Mouse (Mus musculus) midbrain, embryonic 11.5 days (tissue): Measurements from ENCODE around the gene Man1c1. TPM values are rescaled to one million over a fixed set of nuclear protein-coding genes. Genes with fewer than 3 reads are reported as not detected.

Experiments used
- ATAC-seq: fragments of 200-750 bp; cut with Nextera tagmentation; 2 replicates; pipeline ENCODE4 v1.8.0; 2017; ENCODE audit warnings: moderate TSS enrichment, moderate library complexity; ENCODE audit not compliant: low FRiP score
- DNase-seq: peaks from one replicate; pipeline ENCODE4 v3.0.0; 2015; ENCODE audit warnings: low spot score; ENCODE audit errors: missing footprints
- H3K27ac ChIP-seq: fragments of 300-500 bp; sonication (generic); 2 replicates; pipeline ENCODE4 v1.5.1; 2014; ENCODE audit warnings: low read depth, low read length
- H3K27me3 ChIP-seq: fragments of 300-500 bp; sonication (generic); 2 replicates; pipeline ENCODE4 v1.6.1; 2014; ENCODE audit warnings: mild to moderate bottlenecking, low read length, moderate library complexity, mixed read lengths; ENCODE audit not compliant: control insufficient read depth, insufficient read depth
- H3K36me3 ChIP-seq: fragments of 300-500 bp; sonication (generic); 2 replicates; pipeline ENCODE4 v1.6.1; 2014; ENCODE audit warnings: mild to moderate bottlenecking, low read length, moderate library complexity, mixed read lengths; ENCODE audit not compliant: control insufficient read depth, insufficient read depth
- H3K4me1 ChIP-seq: fragments of 300-500 bp; sonication (generic); 2 replicates; pipeline ENCODE4 v1.6.1; 2014; ENCODE audit warnings: low read length; ENCODE audit not compliant: control insufficient read depth, insufficient read depth
- H3K4me2 ChIP-seq: fragments of 300-500 bp; sonication (generic); 2 replicates; pipeline ENCODE4 v1.6.1; 2014; ENCODE audit warnings: mild to moderate bottlenecking, moderate library complexity
- H3K4me3 ChIP-seq: fragments of 300-500 bp; sonication (generic); 2 replicates; pipeline ENCODE4 v1.5.1; 2014; ENCODE audit warnings: low read depth, low read length
- H3K9ac ChIP-seq: fragments of 300-500 bp; sonication (generic); 2 replicates; pipeline ENCODE4 v1.6.1; 2014; ENCODE audit warnings: low read length
- H3K9me3 ChIP-seq: fragments of 300-500 bp; sonication (generic); 2 replicates; pipeline ENCODE4 v1.6.1; 2016; ENCODE audit warnings: low read length; ENCODE audit not compliant: control insufficient read depth
- WGBS: fragments of 180-500 bp; shearing (Covaris S2); extraction: QIAGEN DNeasy Blood & Tissue Kit; methylation state at CpG from one replicate; pipeline ENCODE4 v1.1.7; 2014; 5-methylcytosine and 5-hydroxymethylcytosine counted together
- polyA plus RNA-seq: library from polyadenylated mRNA; unstranded; fragments of >200 nt; fragmentation: Nextera tagmentation; extraction: Ambion mirVana; gene quantifications from 2 replicates; pipeline ENCODE4 v1.2.1, GENCODE M21; 2014

The Man1c1 gene
- polyA plus RNA-seq, 1 experiment from 2014 or later = 3.2 TPM

DNA sequence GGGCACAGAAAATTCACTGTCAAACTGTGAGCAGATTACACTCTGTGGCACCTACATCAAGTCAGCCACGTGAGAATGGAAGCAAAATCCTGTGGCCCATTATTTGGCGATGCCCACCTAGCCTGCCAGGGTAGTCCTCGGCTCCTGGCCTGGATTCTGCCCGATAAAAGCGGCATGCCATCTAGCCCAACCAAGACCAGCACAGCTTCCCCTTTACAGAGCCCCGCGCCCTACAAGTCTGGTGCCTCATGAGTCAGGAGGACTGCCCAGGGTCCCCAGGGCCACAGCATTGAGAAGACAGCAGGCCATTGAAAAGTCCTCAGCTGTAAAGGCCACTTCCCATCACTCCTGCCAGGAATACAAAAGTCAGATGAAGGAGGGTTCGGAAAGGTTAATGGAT lies 31.8 kb downstream of the Man1c1 start:
- peaks cover 8% of the 10 kb centered on the region for H3K4me1 ChIP-seq
- H3K9ac ChIP-seq = no peak overlapping the region
- H3K9me3 ChIP-seq = no peaks in the 10 kb centered on the region
- no peak overlapping the region for H3K4me2 ChIP-seq
- no peak overlapping the region for H3K4me3 ChIP-seq
- H3K27ac ChIP-seq = no peak overlapping the region
- no peaks in the 10 kb centered on the region for H3K36me3 ChIP-seq
- 83% methylated on average over 8 of the region's 8 CpGs for WGBS
- H3K27me3 ChIP-seq = no peaks in the 10 kb centered on the region
- ATAC-seq (no peak), DNase-seq (no peak)

DNA sequence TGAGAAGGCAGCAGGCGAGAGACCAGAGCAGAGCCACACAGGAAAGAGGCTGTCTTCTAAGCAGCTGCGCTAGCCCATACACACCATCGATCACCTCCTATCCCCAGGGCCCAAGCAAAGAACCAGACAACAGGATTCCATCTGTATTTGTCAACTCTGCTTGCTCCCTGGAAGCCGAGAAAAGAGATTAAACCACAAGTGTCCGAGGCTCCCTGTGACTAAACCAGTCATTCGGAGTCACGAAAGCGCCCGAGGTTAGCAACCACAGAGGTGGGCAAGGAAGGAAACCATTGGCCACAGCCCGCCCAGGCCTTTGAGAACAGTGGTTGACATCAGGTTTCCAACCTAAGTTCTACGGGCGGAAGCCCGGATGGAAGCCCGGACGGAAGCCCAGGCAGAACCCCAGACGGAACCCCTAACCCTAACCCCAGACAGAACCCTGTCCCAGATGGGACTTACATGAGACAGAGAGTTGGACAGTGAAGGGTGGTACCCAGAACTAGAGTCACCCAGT lies 32.4 kb downstream of the Man1c1 start:
- 87% methylated on average over 16 of the region's 16 CpGs for WGBS
- no peak for DNase-seq
- H3K27me3 ChIP-seq = no peaks in the 10 kb centered on the region
- H3K27ac ChIP-seq = no peak overlapping the region
- H3K4me1 ChIP-seq = peaks cover 7% of the 10 kb centered on the region
- no peaks in the 10 kb centered on the region for H3K9me3 ChIP-seq
- H3K9ac ChIP-seq = no peak overlapping the region
- no peak overlapping the region for H3K4me2 ChIP-seq
- ATAC-seq = no peak
- no peaks in the 10 kb centered on the region for H3K36me3 ChIP-seq
- H3K4me3 ChIP-seq = no peak overlapping the region

DNA sequence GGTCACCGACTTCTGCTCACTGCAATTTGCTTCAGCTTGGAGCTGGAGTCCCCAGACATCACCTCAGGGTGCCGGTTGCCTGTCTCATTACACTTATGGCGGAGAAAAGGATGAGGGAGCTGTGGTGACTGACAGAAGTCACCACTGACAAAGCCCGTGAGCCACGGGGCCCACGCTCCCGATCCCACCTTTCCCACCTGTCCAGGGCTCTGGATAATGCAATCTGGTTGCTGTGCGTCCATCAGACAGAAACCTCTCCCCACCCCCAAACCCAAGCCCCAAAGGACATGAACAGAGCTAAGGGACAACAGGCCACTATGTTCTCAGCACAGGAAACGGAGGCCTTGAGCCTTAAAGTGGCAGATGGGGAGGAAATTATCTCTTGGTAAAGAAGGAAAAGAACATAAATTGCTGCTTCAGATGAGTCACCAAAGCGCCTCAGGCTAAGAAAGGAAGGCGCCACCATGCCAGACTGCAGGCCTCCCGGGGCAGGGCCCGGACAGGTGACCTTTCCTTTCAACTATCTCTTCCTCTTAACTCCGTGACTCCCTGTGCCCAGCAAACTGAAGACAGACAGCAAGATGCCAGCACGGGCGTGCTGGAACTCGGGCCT lies 34.2 kb downstream of the Man1c1 start:
- H3K27ac ChIP-seq = no peak overlapping the region
- DNase-seq = no peak

GRCm38 (mm10) chr4:134668355-134669028 lies 35.6 kb downstream of the Man1c1 start:
- Histone ChIP-seq H3K27ac (no peak overlapping the region), H3K36me3 (no peaks in the 10 kb centered on the region), H3K9ac (no peak overlapping the region), H3K4me1 (no peaks in the 10 kb centered on the region; the same call in none of the 2 replicates), H3K4me2 (no peak overlapping the region), H3K4me3 (no peak overlapping the region), H3K9me3 (no peaks in the 10 kb centered on the region), H3K27me3 (no peaks in the 10 kb centered on the region)
- 74% methylated on average over 12 of the region's 12 CpGs for WGBS
- DNase-seq (no peak), ATAC-seq (no peak)

More for the DNA sequence above, 34.2 kb downstream of the Man1c1 start:
- no peaks in the 10 kb centered on the region; the same call in 1 of the 2 replicates for H3K4me1 ChIP-seq
- H3K9me3 ChIP-seq = no peaks in the 10 kb centered on the region
- WGBS = 79% methylated on average over 17 of the region's 17 CpGs
- no peak overlapping the region for H3K4me3 ChIP-seq
- ATAC-seq = no peak
- no peaks in the 10 kb centered on the region for H3K27me3 ChIP-seq
- no peak overlapping the region for H3K4me2 ChIP-seq
- no peaks in the 10 kb centered on the region for H3K36me3 ChIP-seq
- no peak overlapping the region for H3K9ac ChIP-seq

DNA sequence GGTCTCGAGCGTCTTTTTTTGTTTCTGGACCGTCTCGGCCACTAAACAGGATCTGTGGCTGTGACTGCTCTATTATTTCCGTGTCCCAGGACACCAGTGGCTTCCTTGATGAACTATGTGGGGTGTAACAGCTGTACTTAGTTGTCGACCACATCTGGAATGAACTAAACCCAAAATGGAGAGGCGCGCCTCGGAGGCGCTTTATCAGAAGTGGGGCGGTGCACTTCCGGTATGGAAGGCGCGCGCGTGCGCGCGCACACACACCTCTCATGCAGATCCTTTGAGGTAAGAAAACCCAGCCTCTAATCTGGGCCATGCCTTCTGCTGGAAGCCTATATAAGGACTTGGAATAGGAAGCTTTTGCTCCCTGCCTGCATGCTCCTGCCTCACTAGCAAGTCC lies 37.7 kb downstream of the Man1c1 start:
- WGBS = 95% methylated on average over 19 of the region's 19 CpGs
- no peak overlapping the region for H3K27ac ChIP-seq
- H3K27me3 ChIP-seq = no peaks in the 10 kb centered on the region
- no peak overlapping the region for H3K4me3 ChIP-seq
- H3K9me3 ChIP-seq = no peaks in the 10 kb centered on the region
- ATAC-seq (no peak), DNase-seq (no peak)
- no peak overlapping the region for H3K9ac ChIP-seq
- H3K4me2 ChIP-seq = no peak overlapping the region
- H3K36me3 ChIP-seq = no peaks in the 10 kb centered on the region
- peaks cover 9% of the 10 kb centered on the region for H3K4me1 ChIP-seq

DNA sequence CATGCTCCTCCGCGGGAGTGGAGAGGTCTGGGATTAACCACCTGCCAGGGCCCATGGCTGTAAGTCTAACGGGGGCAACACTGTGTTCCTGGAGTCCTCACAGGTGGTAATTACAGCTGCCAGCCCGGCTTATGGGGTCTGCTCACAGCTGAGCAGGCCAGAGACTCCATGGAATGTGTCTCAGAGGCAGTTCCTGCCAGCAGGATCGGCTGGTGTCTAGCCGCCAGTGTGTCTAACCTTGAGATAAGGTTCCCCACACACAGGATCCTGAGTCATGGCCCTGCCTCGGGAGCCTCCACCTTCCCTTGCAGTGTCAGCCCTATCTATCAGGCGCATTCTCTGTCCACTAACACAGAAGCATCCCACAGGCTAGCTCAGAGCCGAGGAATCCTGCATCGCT lies 41.0 kb downstream of the Man1c1 start:
- Histone ChIP-seq H3K4me3 (no peak overlapping the region), H3K27me3 (no peaks in the 10 kb centered on the region; the same call in 1 of the 2 replicates), H3K9me3 (no peaks in the 10 kb centered on the region), H3K9ac (no peak overlapping the region), H3K4me1 (peaks cover 32% of the 10 kb centered on the region), H3K36me3 (no peaks in the 10 kb centered on the region), H3K4me2 (no peak overlapping the region), H3K27ac (no peak overlapping the region)
- no peak for ATAC-seq
- 62% methylated on average over 10 of the region's 10 CpGs for WGBS
- DNase-seq = no peak

DNA sequence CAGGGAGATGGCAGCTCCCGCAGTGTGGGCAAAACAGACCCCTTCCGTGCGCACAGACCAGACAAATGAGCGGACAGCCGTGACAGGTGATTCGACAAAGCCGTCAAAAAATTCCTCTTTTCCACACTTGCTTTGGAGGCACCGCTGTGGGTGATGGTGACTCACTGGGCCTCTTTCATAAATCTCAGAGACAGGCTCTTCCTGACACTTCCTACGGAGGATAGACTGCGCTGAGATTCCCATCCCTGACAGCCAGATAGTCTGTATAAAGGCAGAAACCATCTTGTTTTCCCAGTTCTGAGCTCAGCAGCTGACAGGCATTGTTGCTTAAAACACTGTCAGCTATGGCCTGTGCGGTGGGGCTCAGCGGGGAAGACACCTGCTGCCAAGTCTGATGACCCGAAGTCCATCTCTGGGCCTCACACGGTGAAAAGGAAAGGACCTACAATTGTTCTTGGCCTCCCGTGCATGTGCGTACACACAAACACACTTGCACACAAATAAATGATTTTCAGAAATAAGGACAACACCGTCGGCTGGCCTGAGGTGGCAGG lies 43.4 kb downstream of the Man1c1 start:
- H3K4me2 ChIP-seq = peak overlapping the region; percentile 38
- no peaks in the 10 kb centered on the region for H3K36me3 ChIP-seq
- 37% methylated on average over 18 of the region's 18 CpGs for WGBS
- peaks cover 39% of the 10 kb centered on the region for H3K4me1 ChIP-seq
- H3K9me3 ChIP-seq = no peaks in the 10 kb centered on the region
- H3K9ac ChIP-seq = peak overlapping the region; percentile 33; the same call in 1 of the 2 replicates
- no peak overlapping the region for H3K27ac ChIP-seq
- ATAC-seq = peak; percentile 30; the same call in 1 of the 2 replicates
- DNase-seq = no peak
- no peak overlapping the region for H3K4me3 ChIP-seq
- no peaks in the 10 kb centered on the region; the same call in 1 of the 2 replicates for H3K27me3 ChIP-seq

DNA sequence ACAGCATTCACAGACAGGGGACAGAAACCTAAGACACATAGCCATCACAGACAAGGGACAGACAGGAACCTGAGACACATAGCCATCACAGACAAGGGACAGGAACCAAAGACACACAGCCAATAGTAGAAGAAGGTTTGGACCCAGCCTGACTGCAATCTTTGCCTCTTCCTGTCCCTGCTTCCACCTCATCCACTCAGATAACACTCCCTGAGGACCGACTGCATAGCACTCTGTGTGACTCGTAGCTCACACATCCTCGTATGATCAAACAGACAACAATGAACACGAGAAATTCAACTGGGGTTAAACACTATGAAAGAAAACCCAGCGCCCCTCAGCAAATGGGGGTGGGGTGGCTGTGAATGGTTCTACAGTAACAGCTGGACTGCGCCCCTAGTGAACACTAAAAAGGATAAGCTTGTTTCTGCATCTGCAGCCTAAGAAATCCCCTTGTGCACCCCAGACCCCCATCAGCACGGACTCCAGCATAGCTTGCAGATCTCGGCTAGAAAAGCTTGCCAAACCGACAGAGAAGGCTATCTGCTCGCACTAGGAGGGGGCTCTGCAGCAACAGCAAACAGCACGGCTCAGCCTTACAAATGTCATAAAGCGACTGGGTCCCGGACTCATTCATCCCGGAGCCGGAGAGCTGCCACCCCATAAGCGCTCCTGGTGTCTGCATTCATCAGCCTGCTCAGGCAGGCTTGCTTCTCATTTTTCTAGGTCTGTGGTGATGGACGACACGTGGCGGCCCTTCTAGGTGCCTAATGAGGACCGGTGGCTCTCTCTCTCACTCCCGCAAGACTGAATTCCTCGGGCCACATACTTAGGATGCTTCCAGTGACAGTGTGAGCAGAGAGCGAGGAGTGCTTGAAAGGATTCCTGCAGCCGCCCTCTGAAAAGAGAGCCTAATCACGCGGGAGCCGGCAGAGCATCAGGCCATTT lies 44.5 kb downstream of the Man1c1 start:
- H3K27ac ChIP-seq = no peak overlapping the region
- ATAC-seq = no peak
- peaks cover 39% of the 10 kb centered on the region for H3K4me1 ChIP-seq
- H3K9ac ChIP-seq = peak overlapping the region; percentile 33
- H3K9me3 ChIP-seq = no peaks in the 10 kb centered on the region
- H3K27me3 ChIP-seq = no peaks in the 10 kb centered on the region; the same call in 1 of the 2 replicates
- H3K4me2 ChIP-seq = peak overlapping the region; percentile 38
- DNase-seq = peak; percentile 94
- H3K36me3 ChIP-seq = no peaks in the 10 kb centered on the region
- WGBS = 16% methylated on average over 27 of the region's 27 CpGs
- peak overlapping the region; percentile 5; the same call in 1 of the 2 replicates for H3K4me3 ChIP-seq
